Mouse (Mus musculus) forebrain, embryonic 16.5 days (tissue): Measurements from ENCODE around the gene Plxna2. TPM values are rescaled to one million over a fixed set of nuclear protein-coding genes. Genes with fewer than 3 reads are reported as not detected.

Experiments
- ATAC-seq: fragments of 200-750 bp; cut with Nextera tagmentation; 2 replicates; pipeline ENCODE4 v1.8.0; 2017; ENCODE audit warnings: mild to moderate bottlenecking, moderate library complexity
- H3K27ac ChIP-seq: fragments of 300-500 bp; sonication (generic); 2 replicates; pipeline ENCODE4 v1.5.1; 2014; ENCODE audit warnings: low read length, control low read depth
- H3K27me3 ChIP-seq: fragments of 300-500 bp; sonication (generic); replicated peaks from 2 replicates; pipeline ENCODE4 v1.6.1; 2014; ENCODE audit warnings: low read length; ENCODE audit not compliant: control insufficient read depth, insufficient read depth
- H3K36me3 ChIP-seq: fragments of 300-500 bp; sonication (generic); 2 replicates; pipeline ENCODE4 v1.6.1; 2014; ENCODE audit not compliant: control insufficient read depth, insufficient read depth
- H3K4me1 ChIP-seq: fragments of 300-500 bp; sonication (generic); replicated peaks from 2 replicates; pipeline ENCODE4 v1.6.1; 2014; ENCODE audit warnings: low read length; ENCODE audit not compliant: control insufficient read depth, insufficient read depth
- H3K4me2 ChIP-seq: fragments of 300-500 bp; sonication (generic); 2 replicates; pipeline ENCODE4 v1.6.1; 2014; ENCODE audit warnings: mild to moderate bottlenecking, low read length, control low read depth
- H3K4me3 ChIP-seq: fragments of 300-500 bp; sonication (generic); replicated peaks from 2 replicates; pipeline ENCODE4 v1.5.1; 2014; ENCODE audit warnings: mild to moderate bottlenecking, low read length, control low read depth
- H3K9ac ChIP-seq: fragments of 300-500 bp; sonication (generic); replicated peaks from 2 replicates; pipeline ENCODE4 v1.6.1; 2014; ENCODE audit warnings: low read depth, low read length, control low read depth
- H3K9me3 ChIP-seq: fragments of 300-500 bp; sonication (generic); 2 replicates; pipeline ENCODE4 v1.6.1; 2016; ENCODE audit warnings: low read length; ENCODE audit not compliant: control insufficient read depth
- WGBS: fragments of 180-500 bp; shearing (Covaris S2); extraction: QIAGEN DNeasy Blood & Tissue Kit; methylation state at CpG from one replicate; pipeline ENCODE4 v1.1.7; 2014; 5-methylcytosine and 5-hydroxymethylcytosine counted together
- polyA plus RNA-seq: library from polyadenylated mRNA; unstranded; fragments of >200 nt; fragmentation: Nextera tagmentation; extraction: Ambion mirVana; gene quantifications from 2 replicates; pipeline ENCODE4 v1.2.1, GENCODE M21; 2015

The Plxna2 gene
- polyA plus RNA-seq, 1 experiment from 2014 or later = 76.0 TPM

DNA sequence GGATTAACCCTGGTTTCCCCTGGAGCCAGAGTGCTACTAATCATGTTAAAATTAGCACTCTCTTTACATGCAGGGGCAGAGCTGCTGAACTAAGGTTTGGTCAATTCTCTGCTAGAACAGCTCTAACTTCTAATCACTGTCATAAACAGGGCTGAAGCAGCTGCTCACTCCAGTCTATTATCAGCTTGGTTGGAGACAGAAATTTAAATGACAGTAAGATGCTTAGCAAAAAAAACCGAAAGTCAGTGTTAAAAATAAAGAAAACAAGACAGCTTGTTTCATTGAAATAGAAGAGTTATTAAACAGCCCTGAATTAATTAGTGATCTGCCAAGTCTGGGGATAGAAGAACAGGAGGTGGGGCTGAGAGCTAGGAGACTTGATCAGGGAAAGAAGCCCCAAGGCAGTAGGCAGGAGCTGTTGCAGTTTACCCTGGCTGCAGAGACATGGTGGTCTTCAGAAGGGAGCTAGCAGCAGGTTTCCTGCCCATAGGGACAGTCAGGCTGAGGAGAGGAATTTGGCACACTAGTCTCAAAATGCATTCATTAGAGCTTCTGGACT lies 12.6 kb downstream of the Plxna2 start:
- peaks cover 88% of the 10 kb centered on the region for H3K4me1 ChIP-seq
- WGBS = 4% methylated on average over 1 of the region's 1 CpGs
- H3K9me3 ChIP-seq = no peaks in the 10 kb centered on the region
- H3K27ac ChIP-seq = peak overlapping the region; percentile 49
- ATAC-seq = peak; percentile 74
- H3K36me3 ChIP-seq = no peaks in the 10 kb centered on the region
- H3K4me3 ChIP-seq = no peak overlapping the region
- H3K27me3 ChIP-seq = no peaks in the 10 kb centered on the region
- H3K9ac ChIP-seq = no peak overlapping the region
- peak overlapping the region; percentile 20; the same call in 1 of the 2 replicates for H3K4me2 ChIP-seq

- Histone ChIP-seq H3K27ac (no peak overlapping the region), H3K4me2 (no peak overlapping the region), H3K4me3 (no peak overlapping the region), H3K36me3 (no peaks in the 10 kb centered on the region), H3K4me1 (peaks cover 85% of the 10 kb centered on the region), H3K9ac (no peak overlapping the region), H3K27me3 (no peaks in the 10 kb centered on the region), H3K9me3 (no peaks in the 10 kb centered on the region)
- 71% methylated on average over 1 of the region's 1 CpGs for WGBS
- no peak for ATAC-seq
Measured at GRCm38 (mm10) chr1:194631574-194631973, 13.6 kb downstream of the Plxna2 start.

GRCm38 (mm10) chr1:194632029-194632428 lies 14.0 kb downstream of the Plxna2 start:
- H3K4me3 ChIP-seq = no peak overlapping the region
- no peaks in the 10 kb centered on the region for H3K9me3 ChIP-seq
- no peak for ATAC-seq
- no peaks in the 10 kb centered on the region for H3K27me3 ChIP-seq
- H3K27ac ChIP-seq = no peak overlapping the region
- H3K4me2 ChIP-seq = no peak overlapping the region
- WGBS = 97% methylated on average over 1 of the region's 1 CpGs
- peaks cover 83% of the 10 kb centered on the region for H3K4me1 ChIP-seq
- no peaks in the 10 kb centered on the region for H3K36me3 ChIP-seq
- H3K9ac ChIP-seq = no peak overlapping the region

DNA sequence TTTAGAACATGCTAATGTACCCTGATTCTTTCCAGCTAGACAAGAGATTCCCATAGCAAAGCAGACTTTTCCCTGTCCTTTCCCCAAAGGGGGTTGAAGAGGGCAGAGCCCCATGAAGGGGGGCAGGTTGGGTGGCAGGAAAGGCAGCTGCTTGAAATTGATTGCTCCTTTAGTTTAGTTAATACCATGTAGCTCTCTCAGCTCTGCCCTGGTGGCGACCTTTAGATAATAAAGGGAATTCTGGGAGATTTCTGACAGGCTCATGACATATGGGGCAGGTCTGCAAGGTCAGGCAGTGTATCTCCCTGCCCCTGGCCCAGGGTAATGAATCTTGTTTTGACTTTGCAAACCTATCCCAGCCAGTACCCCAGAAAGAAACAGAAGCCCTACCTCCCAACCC lies 17.4 kb downstream of the Plxna2 start:
- Histone ChIP-seq H3K27ac (no peak overlapping the region), H3K36me3 (no peaks in the 10 kb centered on the region), H3K4me1 (peaks cover 57% of the 10 kb centered on the region)

GRCm38 (mm10) chr1:194635942-194636341 lies 17.9 kb downstream of the Plxna2 start:
- Histone ChIP-seq H3K36me3 (no peaks in the 10 kb centered on the region), H3K27ac (no peak overlapping the region), H3K27me3 (no peaks in the 10 kb centered on the region), H3K4me2 (no peak overlapping the region), H3K9ac (no peak overlapping the region), H3K4me1 (peaks cover 55% of the 10 kb centered on the region), H3K9me3 (no peaks in the 10 kb centered on the region), H3K4me3 (no peak overlapping the region)
- ATAC-seq = no peak
- WGBS = 64% methylated on average over 3 of the region's 3 CpGs

More for the DNA sequence above, 17.4 kb downstream of the Plxna2 start:
- no peak overlapping the region for H3K9ac ChIP-seq
- H3K4me3 ChIP-seq = no peak overlapping the region
- 35% methylated on average over 1 of the region's 1 CpGs for WGBS
- no peak overlapping the region for H3K4me2 ChIP-seq
- no peak for ATAC-seq
- no peaks in the 10 kb centered on the region for H3K9me3 ChIP-seq
- H3K27me3 ChIP-seq = no peaks in the 10 kb centered on the region

DNA sequence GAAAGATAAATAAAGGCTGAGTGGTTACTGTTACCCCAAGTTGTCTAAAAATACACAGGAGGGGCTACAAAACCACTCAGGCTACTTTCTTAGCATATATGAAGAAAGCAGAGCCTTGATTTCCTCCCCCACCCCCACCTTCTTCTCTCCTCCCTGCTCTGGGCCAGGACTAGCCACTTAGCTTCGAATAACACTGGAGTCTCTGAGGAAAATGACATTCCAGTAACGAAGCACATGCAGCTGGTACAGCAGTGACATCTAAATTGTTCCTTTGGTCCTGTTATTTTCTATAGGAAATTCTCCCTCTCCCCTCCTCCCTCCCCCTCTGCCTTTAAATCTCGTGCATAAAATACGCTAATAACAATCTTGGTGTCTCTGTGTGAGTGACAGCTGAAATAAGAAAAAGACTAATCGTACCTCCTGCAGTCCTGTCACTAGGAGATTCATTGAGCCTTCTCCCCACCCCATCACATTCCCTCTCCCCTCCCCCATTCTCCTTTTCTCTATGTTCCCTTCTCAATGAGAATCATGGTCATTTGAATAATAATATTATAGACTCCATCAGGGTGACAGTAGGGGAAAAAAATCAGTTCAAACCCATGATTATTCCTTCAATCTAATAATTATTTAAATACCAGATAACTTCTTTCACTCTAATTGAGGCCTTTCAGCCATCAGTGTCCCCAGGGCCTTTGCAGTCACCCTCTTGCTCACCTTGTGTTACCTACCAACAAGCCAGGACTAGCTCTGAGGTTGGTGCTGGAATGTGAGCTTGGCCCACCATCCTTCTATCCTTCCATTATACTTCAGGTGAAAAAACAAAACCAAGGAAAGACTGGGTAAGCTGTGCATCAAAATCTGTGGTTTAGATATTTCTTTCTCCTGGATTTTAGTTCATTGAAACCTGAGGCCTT lies 19.6 kb downstream of the Plxna2 start:
- WGBS = 7% methylated on average over 5 of the region's 5 CpGs
- Histone ChIP-seq H3K27ac (peak overlapping the region; percentile 78), H3K9me3 (no peaks in the 10 kb centered on the region), H3K27me3 (no peaks in the 10 kb centered on the region), H3K4me2 (no peak overlapping the region), H3K9ac (no peak overlapping the region), H3K4me1 (peaks cover 50% of the 10 kb centered on the region), H3K36me3 (no peaks in the 10 kb centered on the region), H3K4me3 (no peak overlapping the region)
- ATAC-seq = peak; percentile 93

DNA sequence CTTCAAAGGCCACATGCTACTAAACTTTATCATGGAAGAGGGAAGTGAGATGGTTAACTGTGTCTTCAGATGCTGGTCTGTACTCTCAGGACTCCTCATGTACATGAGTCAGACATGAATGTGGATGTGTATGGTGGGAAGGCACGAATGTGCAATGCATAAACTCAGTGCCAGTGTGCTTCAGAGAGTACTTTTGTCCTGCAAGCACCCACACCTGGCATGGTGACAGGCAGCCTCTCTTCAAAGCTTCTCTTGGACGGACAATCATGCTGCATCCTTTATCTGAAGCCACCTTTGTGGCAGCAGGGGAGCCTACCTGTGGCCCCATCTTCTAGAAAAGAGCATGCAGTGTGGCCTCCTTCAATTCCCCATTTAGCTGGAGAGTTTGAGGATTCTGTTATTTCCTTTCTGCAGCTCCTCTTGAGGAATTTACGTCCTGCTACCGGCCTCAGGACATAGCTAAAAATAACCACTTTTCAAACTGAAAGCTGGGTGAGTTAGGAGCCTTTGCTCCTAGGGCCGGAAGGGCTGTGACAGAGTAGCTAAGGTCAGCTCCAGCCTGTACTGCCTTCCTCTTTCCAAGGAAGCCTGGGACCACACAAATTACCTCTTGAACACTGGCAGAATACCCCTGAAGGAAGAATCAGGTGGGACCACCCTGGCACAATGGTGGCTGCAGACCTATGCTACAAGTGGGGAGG lies 23.7 kb downstream of the Plxna2 start:
- Histone ChIP-seq H3K4me3 (no peak overlapping the region), H3K27me3 (no peaks in the 10 kb centered on the region), H3K27ac (no peak overlapping the region), H3K9ac (no peak overlapping the region), H3K36me3 (peaks cover 19% of the 10 kb centered on the region), H3K4me1 (peaks cover 47% of the 10 kb centered on the region), H3K4me2 (no peak overlapping the region), H3K9me3 (no peaks in the 10 kb centered on the region)
- 69% methylated on average over 5 of the region's 5 CpGs for WGBS
- no peak for ATAC-seq

DNA sequence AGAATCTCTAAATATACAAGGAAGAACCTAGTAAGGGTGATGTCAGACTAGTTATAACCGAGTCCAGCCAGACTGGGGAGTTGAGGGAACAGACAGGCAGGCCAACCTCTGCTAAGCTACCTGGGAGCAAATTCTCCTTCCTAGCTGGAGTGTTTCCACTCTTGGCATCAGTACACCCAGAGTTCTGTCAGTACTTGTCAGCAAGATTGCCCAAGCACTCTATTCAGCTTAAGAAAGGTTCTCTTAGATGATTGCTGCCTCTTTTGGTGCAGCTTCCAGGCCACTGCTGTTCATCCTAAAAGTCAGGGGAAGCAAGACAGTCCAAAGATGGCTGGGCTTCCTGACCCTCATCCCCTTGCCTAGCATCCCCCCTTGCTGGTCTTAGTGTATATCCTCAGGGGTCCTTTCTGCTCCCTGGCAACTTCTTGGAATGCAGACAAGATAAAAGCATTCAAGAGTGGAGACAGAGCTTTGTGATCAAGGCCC lies 24.3 kb downstream of the Plxna2 start:
- no peak for ATAC-seq
- Histone ChIP-seq H3K4me2 (no peak overlapping the region), H3K4me3 (no peak overlapping the region), H3K27me3 (no peaks in the 10 kb centered on the region), H3K4me1 (peaks cover 46% of the 10 kb centered on the region), H3K9me3 (no peaks in the 10 kb centered on the region), H3K27ac (no peak overlapping the region), H3K36me3 (peaks cover 19% of the 10 kb centered on the region), H3K9ac (no peak overlapping the region)
- 70% methylated on average over 1 of the region's 1 CpGs for WGBS

DNA sequence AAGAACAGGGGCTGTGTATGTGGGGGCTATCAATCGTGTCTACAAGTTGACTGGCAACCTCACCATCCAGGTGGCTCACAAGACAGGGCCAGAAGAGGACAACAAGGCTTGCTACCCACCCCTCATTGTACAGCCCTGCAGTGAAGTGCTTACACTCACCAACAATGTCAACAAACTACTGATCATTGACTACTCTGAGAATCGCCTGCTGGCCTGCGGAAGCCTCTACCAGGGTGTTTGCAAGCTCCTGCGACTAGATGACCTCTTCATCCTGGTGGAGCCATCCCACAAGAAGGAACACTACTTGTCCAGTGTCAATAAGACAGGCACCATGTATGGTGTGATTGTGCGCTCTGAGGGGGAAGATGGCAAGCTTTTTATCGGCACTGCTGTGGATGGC lies 25.9 kb downstream of the Plxna2 start:
- peaks cover 24% of the 10 kb centered on the region for H3K36me3 ChIP-seq
- ATAC-seq = no peak
- WGBS = 98% methylated on average over 6 of the region's 6 CpGs
- peaks cover 51% of the 10 kb centered on the region for H3K4me1 ChIP-seq
- H3K27ac ChIP-seq = no peak overlapping the region
- H3K4me3 ChIP-seq = no peak overlapping the region
- H3K4me2 ChIP-seq = no peak overlapping the region
- no peaks in the 10 kb centered on the region for H3K9me3 ChIP-seq
- no peak overlapping the region for H3K9ac ChIP-seq
- no peaks in the 10 kb centered on the region for H3K27me3 ChIP-seq
